Mouse (Mus musculus): ENCODE measurements at regions not wholly inside any gene's neighbourhood (a gene's known extent, or its start where the extent isn't known, plus 50 kb on each side); places are given as distances from the start of the nearest gene placed in this dataset.

DNA sequence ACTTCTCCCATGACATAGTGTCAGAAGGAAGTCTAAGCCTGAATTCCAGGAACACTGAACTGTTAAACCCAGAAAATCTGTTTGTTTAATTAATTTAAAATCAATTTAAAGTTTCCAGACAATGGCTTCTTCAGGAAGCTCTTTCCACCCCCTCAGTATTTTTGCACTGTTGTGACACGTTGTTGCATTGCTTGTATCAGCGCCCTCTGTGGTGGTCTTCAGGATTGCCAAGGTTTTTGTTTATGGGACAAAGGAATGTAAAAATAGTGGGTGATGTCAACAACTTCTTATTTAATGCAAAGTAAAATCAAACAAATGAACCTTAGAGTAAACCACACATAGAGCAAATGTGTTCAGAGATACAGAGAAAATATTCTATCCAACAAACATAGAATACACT is 107.5 kb downstream of the Nab1 start:
- TF ChIP-seq EP300 (IDR thresholded peaks at IDR 0.05) = no peak
- TF ChIP-seq CTCF (IDR thresholded peaks at IDR 0.05) = peak; percentile 37

Measured in lung, postnatal 0 days (tissue).